Mouse (Mus musculus) erythroblast, embryonic 14.5 days (primary cell): Measurements from ENCODE around the gene Crygn.

Experiments
- GATA1 ChIP-seq: IDR thresholded peaks from 2 replicates; pipeline ENCODE4 v1.6.1; 2012; ENCODE audit warnings: low read length, inconsistent platforms, mixed read lengths
- TAL1 ChIP-seq: IDR thresholded peaks from 3 replicates; pipeline ENCODE4 v1.6.1; 2012; ENCODE audit warnings: low read length, inconsistent platforms, mixed read lengths

DNA sequence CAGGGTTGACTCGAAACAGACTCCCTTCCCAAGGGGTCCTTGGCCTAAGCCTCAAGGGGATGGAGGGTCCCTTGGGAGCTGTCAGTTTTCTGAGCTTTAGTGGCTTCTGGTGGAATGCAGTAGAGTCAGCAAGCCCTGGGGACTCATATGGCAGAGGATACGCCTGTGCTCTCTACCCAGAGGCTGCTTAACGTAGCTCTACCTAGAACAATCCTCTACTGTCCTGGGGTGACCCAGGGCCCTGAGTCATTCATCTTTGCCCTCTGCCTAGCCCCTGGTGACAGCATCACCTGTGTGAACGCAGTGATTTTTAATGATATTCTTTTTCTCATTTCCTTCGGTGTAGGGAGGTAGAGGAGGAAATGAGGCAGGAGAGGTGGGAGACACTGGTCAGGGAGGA, 8.1 kb downstream of the Crygn start:
- TF ChIP-seq TAL1 (no peak), GATA1 (no peak)
